Mouse (Mus musculus) heart, embryonic 11.5 days (tissue): ENCODE data around the gene Hlcs. TPM values are rescaled to one million over a fixed set of nuclear protein-coding genes. Genes with fewer than 3 reads are reported as not detected.

Experiments
- ATAC-seq: fragments of 200-750 bp; cut with Nextera tagmentation; replicated peaks from 2 replicates; pipeline ENCODE4 v1.8.0; 2017; ENCODE audit warnings: moderate library complexity; ENCODE audit not compliant: insufficient number of reproducible peaks, low FRiP score, low TSS enrichment
- H3K27ac ChIP-seq: fragments of 300-500 bp; sonication (generic); 2 replicates; pipeline ENCODE4 v1.5.1; 2014; ENCODE audit warnings: mild to moderate bottlenecking, low read depth, low read length
- H3K27me3 ChIP-seq: fragments of 300-500 bp; sonication (generic); 2 replicates; pipeline ENCODE4 v1.6.1; 2014; ENCODE audit warnings: mild to moderate bottlenecking, low read length, mixed read lengths; ENCODE audit not compliant: control insufficient read depth, insufficient read depth
- H3K36me3 ChIP-seq: fragments of 300-500 bp; sonication (generic); 2 replicates; pipeline ENCODE4 v1.6.1; 2014; ENCODE audit warnings: mild to moderate bottlenecking, low read length, moderate library complexity, mixed read lengths; ENCODE audit not compliant: control insufficient read depth, insufficient read depth
- H3K4me1 ChIP-seq: fragments of 300-500 bp; sonication (generic); 2 replicates; pipeline ENCODE4 v1.6.1; 2014; ENCODE audit warnings: low read length; ENCODE audit not compliant: control insufficient read depth, insufficient read depth
- H3K4me2 ChIP-seq: fragments of 300-500 bp; sonication (generic); 2 replicates; pipeline ENCODE4 v1.6.1; 2014; ENCODE audit warnings: mild to moderate bottlenecking, moderate library complexity
- H3K4me3 ChIP-seq: fragments of 300-500 bp; sonication (generic); 2 replicates; pipeline ENCODE4 v1.5.1; 2014; ENCODE audit warnings: low read depth, low read length
- H3K9ac ChIP-seq: fragments of 300-500 bp; sonication (generic); 2 replicates; pipeline ENCODE4 v1.6.1; 2014; ENCODE audit warnings: mild to moderate bottlenecking, low read depth, low read length, moderate library complexity
- H3K9me3 ChIP-seq: fragments of 300-500 bp; sonication (generic); replicated peaks from 2 replicates; pipeline ENCODE4 v1.6.1; 2016; ENCODE audit warnings: low read length; ENCODE audit not compliant: control insufficient read depth
- WGBS: fragments of 180-500 bp; shearing (Covaris S2); extraction: QIAGEN DNeasy Blood & Tissue Kit; methylation state at CpG from one replicate; pipeline ENCODE4 v1.1.7; 2014; ENCODE audit not compliant: insufficient replicate concordance; 5-methylcytosine and 5-hydroxymethylcytosine counted together
- polyA plus RNA-seq: library from polyadenylated mRNA; unstranded; fragments of >200 nt; fragmentation: Nextera tagmentation; extraction: Ambion mirVana; gene quantifications from 2 replicates; pipeline ENCODE4 v1.2.1, GENCODE M21; 2014

The Hlcs gene
- polyA plus RNA-seq, 1 experiment from 2014 or later = 7.7 TPM

DNA sequence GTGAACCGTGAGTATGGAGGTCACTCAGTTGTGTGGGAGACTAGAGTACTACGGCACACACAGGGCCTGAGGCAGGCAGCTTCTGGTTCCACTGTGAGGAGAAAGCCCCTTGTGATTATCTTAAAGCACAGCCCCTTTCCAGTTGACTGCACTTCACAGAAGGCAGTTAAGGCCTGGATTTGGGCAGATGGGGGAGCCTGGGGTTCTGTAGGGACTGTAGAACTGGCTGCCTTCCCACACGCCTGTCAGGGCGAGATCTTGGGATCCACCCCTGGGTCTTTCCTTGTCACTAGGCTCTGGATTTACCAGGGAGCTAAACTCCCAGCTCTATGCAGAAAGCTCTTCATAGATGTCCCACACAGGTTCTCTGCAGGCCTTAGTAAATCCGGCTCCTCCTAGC lies 17.1 kb upstream of the Hlcs start:
- no peak for ATAC-seq
- no peak overlapping the region for H3K9ac ChIP-seq
- H3K27me3 ChIP-seq = peaks cover 13% of the 10 kb centered on the region
- H3K36me3 ChIP-seq = no peaks in the 10 kb centered on the region
- H3K4me3 ChIP-seq = no peak overlapping the region
- H3K4me1 ChIP-seq = no peaks in the 10 kb centered on the region; the same call in 1 of the 2 replicates
- 79% methylated on average over 5 of the region's 5 CpGs for WGBS
- no peaks in the 10 kb centered on the region for H3K9me3 ChIP-seq
- no peak overlapping the region for H3K27ac ChIP-seq
- no peak overlapping the region for H3K4me2 ChIP-seq

DNA sequence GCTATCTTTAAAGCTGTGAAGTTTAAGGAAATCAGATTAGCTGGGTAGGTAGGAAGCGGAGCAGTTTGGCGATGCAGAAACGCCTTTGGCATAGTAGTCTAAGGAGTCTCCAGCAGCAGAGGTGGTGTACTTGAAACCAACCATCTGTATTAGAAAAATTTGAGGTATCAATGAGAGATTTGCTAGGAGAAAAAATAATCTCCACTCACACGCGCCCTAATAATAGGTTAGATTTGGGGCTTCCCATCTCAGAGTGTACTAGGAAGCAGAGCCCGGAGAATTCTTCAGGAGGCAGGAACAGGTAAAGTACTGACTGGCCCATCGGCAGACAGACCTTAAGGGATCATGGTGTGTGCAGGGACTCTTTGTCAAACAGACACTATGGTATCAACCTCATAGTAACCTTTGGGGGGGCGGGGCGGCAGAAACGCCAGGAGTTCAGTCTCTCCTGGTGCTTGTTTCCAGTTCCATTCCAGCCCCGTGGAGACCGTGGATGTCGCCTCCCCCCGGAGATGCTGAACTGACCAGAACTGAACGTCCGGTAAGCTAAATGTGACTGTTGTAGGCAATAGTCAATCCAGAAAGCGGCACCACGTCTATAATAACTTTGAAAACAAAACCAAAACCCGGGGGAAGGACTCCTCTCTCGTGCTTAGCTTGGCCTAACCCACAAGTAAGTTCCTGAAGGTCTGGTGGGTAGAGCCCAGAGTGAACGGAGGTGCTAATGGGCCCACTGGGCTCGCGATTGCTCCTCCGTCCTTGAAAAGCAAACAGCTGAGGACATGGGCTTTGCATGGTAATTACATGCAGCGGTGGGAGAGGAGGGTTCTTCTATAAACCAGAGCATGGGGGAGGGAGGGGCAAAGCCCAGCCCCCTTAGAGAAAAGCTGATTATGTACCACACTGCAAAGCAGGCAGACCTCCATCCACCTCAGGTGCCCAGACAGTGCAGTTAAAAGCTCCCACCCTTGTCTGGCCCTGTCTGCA lies 15.8 kb upstream of the Hlcs start:
- no peaks in the 10 kb centered on the region; the same call in 1 of the 2 replicates for H3K4me1 ChIP-seq
- H3K9me3 ChIP-seq = no peaks in the 10 kb centered on the region
- H3K4me2 ChIP-seq = peak overlapping the region; percentile 94
- ATAC-seq = no peak
- peak overlapping the region; percentile 72; the same call in 1 of the 2 replicates for H3K9ac ChIP-seq
- H3K27ac ChIP-seq = no peak overlapping the region
- H3K4me3 ChIP-seq = peak overlapping the region; percentile 57
- WGBS = 12% methylated on average over 25 of the region's 25 CpGs
- peaks cover 13% of the 10 kb centered on the region for H3K27me3 ChIP-seq
- H3K36me3 ChIP-seq = no peaks in the 10 kb centered on the region

DNA sequence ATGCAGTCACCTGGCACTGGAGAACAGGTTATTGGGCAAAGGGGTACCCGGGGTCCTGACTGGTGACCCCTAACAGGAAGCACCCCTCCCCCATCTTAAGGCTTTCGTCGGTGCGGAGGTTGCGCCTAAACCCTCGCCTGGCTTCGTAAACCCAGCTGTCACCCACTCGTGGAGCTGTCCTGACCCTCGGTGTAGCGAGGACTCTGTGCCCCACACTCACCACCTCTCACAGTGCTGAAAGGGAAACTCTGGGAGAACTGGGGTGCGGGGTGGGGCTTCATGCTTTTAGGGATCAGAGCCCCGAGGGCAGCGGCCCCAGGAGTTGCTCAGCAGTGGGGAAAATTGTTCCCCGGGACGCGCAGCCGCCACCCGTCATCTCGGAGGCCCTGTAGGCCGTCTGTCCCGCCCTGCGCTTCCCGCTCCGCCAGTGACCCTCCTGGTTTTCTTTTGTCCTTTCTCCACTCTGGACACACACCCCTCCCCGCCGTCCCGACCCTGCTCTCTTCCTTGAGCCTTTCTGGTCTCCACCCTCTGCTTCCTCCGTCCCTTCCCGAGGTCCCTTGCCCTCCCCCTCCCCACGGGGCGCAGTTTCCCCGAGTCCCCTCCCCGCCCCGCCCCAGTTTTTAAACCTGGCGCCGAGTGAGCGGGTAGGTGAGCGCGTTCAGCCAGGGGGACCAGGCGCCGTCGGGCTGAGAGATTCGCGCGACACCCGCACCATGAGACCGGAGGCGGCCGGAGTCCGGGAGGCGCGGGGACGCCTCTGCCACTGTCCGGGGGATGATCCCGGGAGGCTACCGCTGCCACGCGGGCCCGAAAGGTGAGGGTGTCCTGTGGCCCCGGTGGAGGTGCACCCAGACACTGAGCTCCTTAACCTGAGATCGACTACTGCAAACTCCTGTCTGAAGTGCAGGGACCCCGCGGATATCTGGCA lies 14.7 kb upstream of the Hlcs start, which contains the start of gene Ripply3:
TSS of gene Ripply3 (plus strand) at position 640 of the 931 bp plus-strand sequence.
- Histone ChIP-seq H3K9ac (peak within 1 kb of the TSS; percentile 72), H3K9me3 (no peaks in the 10 kb centered on the region), H3K27ac (no peak within 1 kb of the TSS; the same call in 1 of the 2 replicates), H3K4me1 (no peaks in the 10 kb centered on the region; the same call in 1 of the 2 replicates), H3K4me3 (peak within 1 kb of the TSS; percentile 57), H3K27me3 (peaks cover 13% of the 10 kb centered on the region), H3K36me3 (no peaks in the 10 kb centered on the region), H3K4me2 (peak within 1 kb of the TSS; percentile 94)
- peak; percentile 65 for ATAC-seq
- 1% methylated on average over 63 of the region's 63 CpGs for WGBS

DNA sequence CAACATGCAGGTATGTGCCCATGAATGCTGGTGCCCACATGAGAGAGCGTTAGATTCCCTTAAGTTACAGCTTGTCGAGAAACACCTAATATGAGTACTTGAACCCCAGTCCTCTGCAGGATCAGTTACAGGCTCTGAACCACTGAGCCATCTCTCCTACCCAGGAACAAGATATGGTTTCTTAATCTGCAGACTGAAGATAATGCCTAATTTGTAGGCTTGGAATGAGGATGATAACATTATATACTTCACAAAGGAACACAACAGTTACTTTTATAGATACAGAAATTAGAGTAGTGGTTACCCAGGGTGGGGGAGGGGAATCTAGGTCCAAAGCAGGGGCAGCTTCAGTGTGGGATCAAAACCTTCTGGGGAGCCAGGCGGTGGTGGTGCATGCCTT lies 12.6 kb upstream of the Hlcs start:
- H3K4me1 ChIP-seq = no peaks in the 10 kb centered on the region; the same call in 1 of the 2 replicates
- 86% methylated on average over 3 of the region's 3 CpGs for WGBS
- H3K27me3 ChIP-seq = peaks cover 13% of the 10 kb centered on the region
- H3K9me3 ChIP-seq = no peaks in the 10 kb centered on the region
- H3K4me3 ChIP-seq = no peak overlapping the region
- H3K27ac ChIP-seq = no peak overlapping the region
- H3K4me2 ChIP-seq = no peak overlapping the region
- no peak for ATAC-seq
- H3K9ac ChIP-seq = no peak overlapping the region
- H3K36me3 ChIP-seq = no peaks in the 10 kb centered on the region

DNA sequence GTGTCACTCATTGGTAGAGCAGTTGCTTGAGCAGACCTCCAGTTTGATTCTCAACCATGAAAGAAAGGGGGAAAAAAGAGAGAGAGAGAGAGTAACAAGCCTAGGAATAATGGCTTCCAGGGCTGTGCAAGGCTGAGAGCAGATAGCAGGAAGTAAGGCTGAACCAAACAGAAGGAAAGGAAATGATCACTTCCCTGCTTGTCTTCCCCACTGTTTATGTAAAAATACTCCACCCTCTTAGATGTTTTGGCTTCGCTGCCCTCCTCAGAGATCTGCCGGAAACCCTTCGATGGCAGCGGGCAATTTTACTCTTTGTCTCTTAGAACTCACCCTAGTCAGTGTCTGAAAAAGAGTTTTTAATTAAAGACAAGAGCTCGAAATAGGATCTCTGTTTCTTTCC lies 10.3 kb upstream of the Hlcs start:
- WGBS = 51% methylated on average over 5 of the region's 5 CpGs
- Histone ChIP-seq H3K36me3 (no peaks in the 10 kb centered on the region), H3K4me3 (no peak overlapping the region), H3K9me3 (no peaks in the 10 kb centered on the region), H3K9ac (no peak overlapping the region), H3K27me3 (peaks cover 9% of the 10 kb centered on the region), H3K27ac (0 out of 2 replicates have a peak overlapping the region, but pooled peaks have one; percentile 10), H3K4me2 (no peak overlapping the region), H3K4me1 (no peaks in the 10 kb centered on the region; the same call in 1 of the 2 replicates)
- no peak for ATAC-seq

DNA sequence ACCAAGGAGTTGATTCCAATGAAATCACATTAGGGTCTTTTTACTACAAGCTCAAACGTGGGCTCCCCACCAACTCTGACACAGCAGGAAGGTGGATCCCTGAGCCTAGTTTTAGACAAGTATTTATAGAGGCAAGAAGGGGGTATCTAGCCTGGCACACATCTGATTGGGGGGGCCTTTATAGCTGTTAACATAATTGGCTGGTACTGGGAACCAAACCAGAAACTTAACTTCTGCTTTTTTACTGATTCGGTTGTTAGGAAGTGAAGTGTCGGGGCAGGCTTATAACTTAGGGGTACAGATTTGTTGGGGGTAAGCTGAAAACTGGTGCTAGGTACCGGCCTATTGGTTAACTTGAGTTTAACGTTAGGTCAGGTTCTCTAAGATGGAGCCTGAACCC lies 6.9 kb upstream of the Hlcs start:
- WGBS = 72% methylated on average over 5 of the region's 5 CpGs
- no peaks in the 10 kb centered on the region for H3K27me3 ChIP-seq
- no peak for ATAC-seq

DNA sequence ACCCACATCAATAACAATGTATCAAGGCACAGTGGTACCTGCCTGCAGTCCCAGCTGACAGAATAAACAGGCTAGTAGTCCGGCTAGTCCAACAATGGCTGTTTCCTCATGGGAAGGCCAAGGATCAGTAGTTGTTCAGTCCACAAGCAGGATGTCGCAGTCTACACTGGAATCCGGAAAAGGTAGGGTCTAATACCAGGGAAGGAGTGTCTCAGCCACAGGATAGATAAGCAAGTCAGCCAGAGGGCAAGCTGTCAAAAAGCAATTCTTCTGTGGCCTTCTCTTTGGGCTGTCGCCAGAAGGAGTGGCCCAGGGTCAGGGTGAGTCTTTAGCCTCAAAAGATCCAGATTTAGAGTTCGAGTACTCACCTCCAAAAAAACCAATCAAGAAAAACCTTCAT lies 4.4 kb upstream of the Hlcs start:
- ATAC-seq = no peak

More for the DNA sequence above, 6.9 kb upstream of the Hlcs start:
- H3K4me1 ChIP-seq = no peaks in the 10 kb centered on the region
- no peaks in the 10 kb centered on the region for H3K36me3 ChIP-seq
- H3K27ac ChIP-seq = no peak overlapping the region
- H3K4me3 ChIP-seq = no peak overlapping the region
- no peak overlapping the region for H3K4me2 ChIP-seq
- H3K9ac ChIP-seq = no peak overlapping the region
- no peaks in the 10 kb centered on the region for H3K9me3 ChIP-seq

DNA sequence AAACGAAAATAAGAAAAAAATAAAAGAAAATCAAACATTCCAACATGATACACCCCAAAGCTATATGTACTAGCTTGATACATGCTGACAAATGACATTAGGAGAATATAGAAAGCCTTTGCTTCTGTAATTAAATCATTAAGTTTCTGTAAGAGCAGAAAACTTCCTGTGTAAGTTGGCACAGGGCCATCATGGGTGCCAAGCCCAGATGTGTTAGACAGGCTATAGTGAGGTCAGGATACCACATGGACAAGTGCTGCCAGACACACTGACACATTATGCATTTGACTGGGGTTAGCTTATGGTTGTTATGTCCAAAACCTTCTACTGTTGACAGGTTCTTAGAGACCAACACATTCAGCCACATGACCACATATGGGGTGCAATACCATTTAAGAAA lies 1.8 kb upstream of the Hlcs start:
- Histone ChIP-seq H3K36me3 (no peaks in the 10 kb centered on the region), H3K27me3 (no peaks in the 10 kb centered on the region), H3K27ac (no peak overlapping the region), H3K4me1 (peaks cover 7% of the 10 kb centered on the region; the same call in 1 of the 2 replicates), H3K9ac (no peak overlapping the region), H3K4me2 (no peak overlapping the region), H3K9me3 (no peaks in the 10 kb centered on the region), H3K4me3 (no peak overlapping the region)
- 38% methylated on average over 1 of the region's 1 CpGs for WGBS
- no peak for ATAC-seq

More for the DNA sequence above, 4.4 kb upstream of the Hlcs start:
- Histone ChIP-seq H3K4me2 (no peak overlapping the region), H3K4me1 (peaks cover 7% of the 10 kb centered on the region; the same call in 1 of the 2 replicates), H3K36me3 (no peaks in the 10 kb centered on the region), H3K27ac (no peak overlapping the region), H3K9me3 (no peaks in the 10 kb centered on the region), H3K4me3 (no peak overlapping the region), H3K9ac (no peak overlapping the region), H3K27me3 (no peaks in the 10 kb centered on the region)
- 63% methylated on average over 5 of the region's 5 CpGs for WGBS
